Mouse (Mus musculus): ENCODE data around the gene Nutf2-ps1. TPM values are rescaled to one million over a fixed set of nuclear protein-coding genes. Genes with fewer than 3 reads are reported as not detected.

The Nutf2-ps1 gene
- polyA plus RNA-seq, 1 experiment from 2014 or later: 449 TPM

DNA sequence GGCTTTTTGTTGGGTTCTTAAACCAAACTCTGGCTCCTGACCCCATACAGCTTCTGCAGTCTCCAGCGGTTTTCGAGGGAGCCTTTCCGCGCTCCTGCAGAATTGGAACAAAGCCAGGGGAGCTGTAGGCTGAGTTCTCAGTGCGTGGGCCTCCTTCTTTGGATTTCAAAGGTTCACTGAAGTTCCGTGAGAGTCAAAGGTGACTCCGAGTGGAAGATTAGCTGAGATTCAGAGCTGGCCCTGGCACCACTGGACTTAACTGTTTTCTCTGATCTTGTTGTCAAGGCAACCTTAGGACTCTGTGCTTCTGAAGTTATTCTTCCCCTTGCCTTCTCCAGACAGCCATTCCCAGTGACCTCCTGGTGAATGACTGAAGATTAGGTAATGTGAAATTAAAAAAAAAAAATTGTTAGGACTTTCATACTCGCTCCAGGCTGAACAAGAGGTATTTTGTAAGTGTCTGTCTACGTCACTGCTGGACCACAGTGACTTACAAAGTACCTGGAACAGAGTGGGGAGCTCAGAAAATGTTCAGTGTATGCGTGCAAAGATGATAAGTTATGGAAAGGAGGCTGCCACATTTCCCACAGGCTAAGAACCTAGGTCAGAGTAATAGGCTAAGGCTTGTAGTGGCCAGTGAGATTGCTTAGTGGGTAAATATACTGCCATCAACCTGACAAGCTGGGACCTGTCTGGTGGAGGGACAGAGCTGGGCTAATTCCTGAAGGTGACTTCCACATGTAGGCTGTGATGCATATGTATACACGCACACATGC, 11.7 kb downstream of the Nutf2-ps1 start:
- no peak overlapping the region for H3K9ac ChIP-seq
- no peaks in the 10 kb centered on the region for H3K36me3 ChIP-seq (replicated peaks)
- H3K9me3 ChIP-seq: no peaks in the 10 kb centered on the region
- 51% methylated on average over 11 of the region's 11 CpGs for WGBS
- no peaks in the 10 kb centered on the region for H3K27me3 ChIP-seq
- H3K4me1 ChIP-seq: peaks cover 9% of the 10 kb centered on the region; the same call in 1 of the 2 replicates
- H3K27ac ChIP-seq: no peak overlapping the region
- no peak overlapping the region for H3K4me3 ChIP-seq (replicated peaks)
- no peak overlapping the region for H3K4me2 ChIP-seq
- ATAC-seq (ENCODE audit: low FRiP score): no peak

DNA sequence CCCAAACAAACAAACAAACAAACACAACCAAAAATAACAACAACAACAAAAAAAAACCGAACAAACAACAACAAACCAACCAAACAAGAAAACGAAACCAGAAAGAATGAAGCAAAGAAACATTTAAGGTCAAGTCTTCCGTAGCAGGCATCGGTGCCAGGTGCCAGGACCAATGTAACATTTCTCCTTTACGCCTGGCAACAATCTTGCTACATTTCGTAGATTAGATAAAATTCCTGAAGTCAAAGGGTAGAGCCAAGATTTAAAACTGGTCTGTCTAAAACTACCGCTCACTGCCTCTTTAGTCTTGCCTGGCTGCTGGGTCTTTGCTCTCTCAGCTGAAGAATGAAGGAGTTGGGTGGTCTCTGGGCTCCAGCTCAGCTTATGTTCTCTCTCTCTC, 12.8 kb downstream of the Nutf2-ps1 start:
- H3K27ac ChIP-seq: no peak overlapping the region
- 87% methylated on average over 7 of the region's 7 CpGs for WGBS
- no peaks in the 10 kb centered on the region for H3K9me3 ChIP-seq
- H3K4me3 ChIP-seq (replicated peaks): no peak overlapping the region
- no peak for ATAC-seq (ENCODE audit: low FRiP score)
- H3K27me3 ChIP-seq: no peaks in the 10 kb centered on the region
- peaks cover 9% of the 10 kb centered on the region; the same call in 1 of the 2 replicates for H3K4me1 ChIP-seq
- H3K9ac ChIP-seq: no peak overlapping the region
- H3K36me3 ChIP-seq (replicated peaks): no peaks in the 10 kb centered on the region
- H3K4me2 ChIP-seq: no peak overlapping the region

DNA sequence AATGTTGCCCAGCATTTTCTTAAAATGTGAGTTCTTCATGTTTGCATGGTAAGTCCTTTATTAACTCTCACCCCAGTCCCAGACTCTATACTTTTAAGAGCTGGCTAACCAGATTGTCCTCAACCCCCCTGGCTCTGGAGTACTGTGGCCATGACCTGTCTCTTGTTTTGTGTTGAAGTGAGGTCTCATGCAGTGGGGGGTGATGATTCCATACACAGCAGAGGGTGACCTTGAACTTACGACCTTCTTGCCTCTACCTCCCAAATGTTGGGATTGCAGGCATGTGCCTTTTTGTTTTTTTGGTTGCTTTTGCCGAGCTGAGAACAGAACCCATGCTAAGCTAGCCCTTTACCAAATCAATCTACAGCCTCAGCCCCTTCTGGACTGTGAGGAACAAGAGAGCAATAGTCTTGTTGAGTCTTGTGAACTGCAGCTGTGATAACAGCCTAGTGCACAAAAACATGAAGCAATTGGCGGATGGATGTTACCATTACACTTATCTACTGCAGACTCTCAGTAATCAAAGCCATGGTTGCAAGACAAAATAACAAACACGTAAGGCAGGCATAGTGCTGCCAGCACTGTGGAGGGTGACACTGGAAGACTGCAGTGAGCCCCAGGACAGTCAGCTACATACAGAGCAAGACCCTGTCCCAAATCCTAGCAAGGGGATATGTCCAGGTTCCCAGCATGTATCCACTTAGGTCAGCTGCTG, 13.4 kb downstream of the Nutf2-ps1 start:
- ATAC-seq (ENCODE audit: low FRiP score): no peak
- no peak overlapping the region for H3K4me2 ChIP-seq
- H3K36me3 ChIP-seq (replicated peaks): no peaks in the 10 kb centered on the region
- no peak overlapping the region for H3K4me3 ChIP-seq (replicated peaks)
- WGBS: 84% methylated on average over 4 of the region's 4 CpGs
- H3K27ac ChIP-seq: no peak overlapping the region
- no peak overlapping the region for H3K9ac ChIP-seq
- no peaks in the 10 kb centered on the region for H3K27me3 ChIP-seq
- H3K4me1 ChIP-seq: peaks cover 9% of the 10 kb centered on the region; the same call in 1 of the 2 replicates
- H3K9me3 ChIP-seq: no peaks in the 10 kb centered on the region

DNA sequence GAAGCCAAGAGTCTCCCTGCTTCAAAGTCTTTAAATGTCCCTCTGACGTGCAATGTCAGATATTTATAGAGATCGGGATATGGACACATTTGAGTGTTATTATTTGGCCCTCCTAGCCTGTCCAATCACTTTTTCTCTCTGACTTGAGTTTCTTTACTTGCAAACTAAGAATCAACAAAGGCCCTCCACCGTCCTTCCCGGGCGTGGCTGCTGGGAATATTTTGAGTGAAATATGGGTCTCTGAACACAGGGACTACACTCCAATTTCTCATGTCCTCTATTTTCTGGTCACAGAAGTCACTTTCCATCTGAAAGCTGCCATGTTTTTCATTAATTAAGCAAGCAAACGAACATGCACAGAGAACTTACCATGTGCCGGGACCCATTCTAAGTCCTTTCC, 14.3 kb downstream of the Nutf2-ps1 start:
- Histone ChIP-seq H3K9ac (no peak overlapping the region), H3K36me3 (replicated peaks) (no peaks in the 10 kb centered on the region), H3K9me3 (no peaks in the 10 kb centered on the region), H3K4me1 (peaks cover 9% of the 10 kb centered on the region; the same call in 1 of the 2 replicates), H3K27ac (no peak overlapping the region), H3K4me3 (replicated peaks) (no peak overlapping the region), H3K4me2 (no peak overlapping the region), H3K27me3 (no peaks in the 10 kb centered on the region)
- ATAC-seq (ENCODE audit: low FRiP score): no peak
- WGBS: 89% methylated on average over 7 of the region's 7 CpGs

DNA sequence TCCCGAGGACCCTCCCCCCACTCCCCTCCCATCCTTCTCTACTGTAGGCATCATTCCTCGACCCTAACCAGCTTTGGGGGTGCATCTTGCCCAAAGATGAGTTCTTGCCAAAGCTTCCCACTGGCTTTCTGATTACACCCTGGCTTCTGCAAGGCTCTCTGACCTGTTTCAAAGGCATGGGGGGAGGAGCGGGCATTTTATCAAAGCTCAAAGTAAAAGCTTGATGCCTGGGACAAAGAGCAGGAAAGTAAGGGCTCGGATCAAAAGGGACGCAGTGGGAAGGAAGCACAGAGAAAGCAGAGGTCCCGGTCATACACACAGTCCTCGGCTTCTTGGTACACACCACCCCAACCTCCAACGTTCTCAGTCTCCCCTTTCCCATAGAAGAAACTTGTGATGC, 14.7 kb downstream of the Nutf2-ps1 start:
- WGBS: 44% methylated on average over 8 of the region's 8 CpGs
- Histone ChIP-seq H3K9ac (no peak overlapping the region), H3K4me3 (replicated peaks) (no peak overlapping the region), H3K9me3 (no peaks in the 10 kb centered on the region), H3K27me3 (no peaks in the 10 kb centered on the region), H3K4me1 (peaks cover 9% of the 10 kb centered on the region; the same call in 1 of the 2 replicates), H3K4me2 (no peak overlapping the region), H3K27ac (no peak overlapping the region), H3K36me3 (replicated peaks) (no peaks in the 10 kb centered on the region)
- ATAC-seq (ENCODE audit: low FRiP score): no peak

DNA sequence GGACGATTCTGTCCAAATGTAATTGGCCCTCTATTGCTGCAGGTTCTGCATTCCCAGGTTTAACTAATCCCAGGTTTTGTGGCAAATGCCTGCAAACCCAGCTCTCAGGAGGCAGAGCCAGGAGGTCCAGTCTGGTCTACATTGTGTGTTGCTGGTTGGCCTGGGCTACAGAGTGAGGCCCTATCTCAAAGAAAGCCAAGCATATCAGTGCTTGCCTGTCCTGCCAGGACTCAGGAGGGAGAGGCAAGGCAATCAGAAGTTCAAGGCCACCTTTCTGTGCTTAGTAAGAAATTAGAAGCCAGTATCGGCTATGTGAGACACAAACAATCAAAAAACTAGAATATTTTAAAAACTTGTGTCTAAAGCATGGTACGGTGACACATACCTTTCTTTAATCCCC, 15.7 kb downstream of the Nutf2-ps1 start:
- H3K4me3 ChIP-seq (replicated peaks): no peak overlapping the region
- H3K9me3 ChIP-seq: no peaks in the 10 kb centered on the region
- H3K36me3 ChIP-seq (replicated peaks): no peaks in the 10 kb centered on the region
- no peak for ATAC-seq (ENCODE audit: low FRiP score)
- H3K27ac ChIP-seq: no peak overlapping the region
- no peak overlapping the region for H3K4me2 ChIP-seq
- H3K9ac ChIP-seq: no peak overlapping the region
- 88% methylated on average over 3 of the region's 3 CpGs for WGBS
- H3K4me1 ChIP-seq: peaks cover 9% of the 10 kb centered on the region
- no peaks in the 10 kb centered on the region for H3K27me3 ChIP-seq

DNA sequence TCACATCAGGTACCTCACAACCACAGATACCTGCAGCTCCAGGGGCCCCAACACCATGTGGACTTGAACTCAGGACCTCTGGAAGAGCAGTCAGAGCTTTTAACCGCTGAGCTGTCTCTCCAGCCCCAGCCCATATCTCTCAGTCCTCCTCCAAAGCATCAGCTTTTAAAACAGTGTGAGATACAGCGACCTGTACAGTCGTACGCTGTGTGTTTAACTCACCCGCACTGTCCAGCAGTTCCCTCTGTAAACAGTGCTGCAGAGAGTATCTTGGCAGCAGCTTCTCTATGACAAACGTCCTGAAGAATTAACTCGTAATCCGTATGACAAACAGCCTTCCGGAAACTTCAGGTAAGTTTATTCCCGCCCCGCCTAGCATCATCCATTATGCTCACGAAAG, 16.3 kb downstream of the Nutf2-ps1 start:
- H3K4me3 ChIP-seq (replicated peaks): no peak overlapping the region
- 82% methylated on average over 12 of the region's 12 CpGs for WGBS
- no peak for ATAC-seq (ENCODE audit: low FRiP score)

DNA sequence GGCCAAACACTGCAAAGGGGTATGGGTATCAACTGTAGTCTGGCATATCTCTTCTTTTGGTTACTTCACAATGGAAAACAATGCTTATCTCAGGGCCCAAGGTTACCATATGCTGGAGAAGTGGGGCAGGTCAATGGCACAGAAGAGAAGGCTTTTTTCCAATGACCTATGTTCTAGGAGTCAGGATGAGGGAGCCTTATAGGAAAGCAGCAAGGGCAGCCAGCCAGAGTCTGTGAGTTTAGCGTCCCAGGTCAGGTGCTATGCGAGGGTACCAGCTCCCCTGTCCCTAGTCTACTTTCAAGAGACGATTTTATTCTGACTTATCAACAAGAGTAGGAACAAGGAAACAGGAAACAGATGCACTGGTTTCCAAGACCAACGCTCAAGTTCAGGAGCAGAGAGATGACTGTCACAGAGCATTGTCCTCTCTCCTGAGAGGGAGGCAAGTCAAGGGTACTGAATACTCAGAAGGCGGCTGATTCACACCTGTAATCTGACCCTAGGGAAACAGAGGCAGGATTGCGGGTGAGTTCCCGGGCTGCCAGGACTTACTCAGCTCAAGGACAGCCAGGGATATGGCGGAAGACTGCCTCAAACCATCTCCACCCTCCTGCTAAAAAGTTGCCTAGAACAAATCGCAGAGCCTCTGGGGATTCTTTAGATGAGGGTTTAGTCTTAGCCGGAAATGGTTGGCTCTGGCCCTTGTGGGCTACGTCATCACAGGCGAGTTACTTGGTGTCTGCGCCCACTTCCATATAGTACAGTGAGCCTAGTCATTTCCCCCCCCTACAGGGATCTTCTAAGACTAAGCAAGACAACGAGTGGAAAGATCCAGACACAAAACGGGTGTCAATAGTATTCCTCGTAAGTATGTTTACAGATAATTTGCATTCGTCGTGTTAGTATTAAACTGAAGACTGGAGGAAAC, 17.1 kb downstream of the Nutf2-ps1 start:
- Histone ChIP-seq H3K36me3 (replicated peaks) (no peaks in the 10 kb centered on the region), H3K27ac (no peak overlapping the region), H3K9ac (no peak overlapping the region), H3K4me1 (peaks cover 9% of the 10 kb centered on the region), H3K4me2 (no peak overlapping the region), H3K27me3 (no peaks in the 10 kb centered on the region), H3K9me3 (peaks cover 4% of the 10 kb centered on the region; the same call in 1 of the 2 replicates), H3K4me3 (replicated peaks) (no peak overlapping the region)
- 84% methylated on average over 18 of the region's 18 CpGs for WGBS
- no peak for ATAC-seq (ENCODE audit: low FRiP score)

More for the DNA sequence above, 16.3 kb downstream of the Nutf2-ps1 start:
- Histone ChIP-seq H3K36me3 (replicated peaks) (no peaks in the 10 kb centered on the region), H3K9me3 (no peaks in the 10 kb centered on the region), H3K4me2 (no peak overlapping the region), H3K27me3 (no peaks in the 10 kb centered on the region), H3K27ac (no peak overlapping the region), H3K4me1 (peaks cover 14% of the 10 kb centered on the region), H3K9ac (no peak overlapping the region)

DNA sequence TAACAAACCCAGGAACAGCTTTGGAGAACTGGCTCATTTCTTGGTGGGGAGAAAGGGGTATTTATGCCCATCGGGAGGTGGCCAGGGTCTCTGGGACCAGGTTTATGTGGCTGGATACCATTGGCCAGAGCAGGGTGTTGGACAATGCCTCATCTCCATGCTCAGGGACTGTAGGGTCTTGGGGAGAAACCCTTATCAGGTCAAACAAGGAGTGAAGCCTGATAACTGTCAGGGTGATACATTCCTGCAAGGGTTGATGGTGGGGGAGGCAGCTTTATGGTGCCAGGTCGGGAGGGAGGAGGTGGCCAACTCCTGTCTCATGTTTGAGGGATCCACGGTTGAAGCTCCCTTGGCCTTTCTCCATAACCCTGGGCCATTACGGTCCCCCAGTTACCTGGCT, 17.8 kb downstream of the Nutf2-ps1 start:
- peaks cover 9% of the 10 kb centered on the region for H3K4me1 ChIP-seq
- H3K4me2 ChIP-seq: no peak overlapping the region
- no peak overlapping the region for H3K9ac ChIP-seq
- no peak for ATAC-seq (ENCODE audit: low FRiP score)
- no peak overlapping the region for H3K27ac ChIP-seq
- no peak overlapping the region for H3K4me3 ChIP-seq (replicated peaks)
- H3K27me3 ChIP-seq: no peaks in the 10 kb centered on the region
- WGBS: 89% methylated on average over 4 of the region's 4 CpGs
- no peaks in the 10 kb centered on the region for H3K36me3 ChIP-seq (replicated peaks)
- H3K9me3 ChIP-seq: peaks cover 5% of the 10 kb centered on the region; the same call in 1 of the 2 replicates

DNA sequence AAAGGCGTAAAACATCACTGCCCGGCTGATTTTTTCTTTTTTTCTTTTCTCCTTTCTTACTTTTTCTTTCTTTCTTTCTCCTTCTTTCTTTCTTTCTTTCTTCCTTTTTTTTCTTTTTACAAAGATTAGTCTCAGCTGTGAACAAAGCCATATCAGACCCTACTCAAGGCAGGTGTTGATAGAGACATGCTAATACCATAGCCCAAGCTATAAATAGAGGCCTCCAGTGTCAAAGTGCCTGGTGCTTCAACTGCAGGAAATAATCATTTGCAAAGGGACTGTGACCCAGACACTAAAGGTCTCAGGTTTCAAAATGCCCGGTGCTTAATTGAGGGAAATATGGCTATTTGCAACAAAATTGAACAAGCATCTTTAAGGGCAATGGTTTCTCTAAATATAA, 20.3 kb downstream of the Nutf2-ps1 start:
- peaks cover 7% of the 10 kb centered on the region for H3K4me1 ChIP-seq
- H3K4me2 ChIP-seq: no peak overlapping the region
- H3K9ac ChIP-seq: no peak overlapping the region
- no peak for ATAC-seq (ENCODE audit: low FRiP score)
- no peaks in the 10 kb centered on the region for H3K36me3 ChIP-seq (replicated peaks)
- no peak overlapping the region for H3K27ac ChIP-seq
- 76% methylated on average over 3 of the region's 3 CpGs for WGBS
- no peaks in the 10 kb centered on the region for H3K27me3 ChIP-seq
- peaks cover 5% of the 10 kb centered on the region; the same call in 1 of the 2 replicates for H3K9me3 ChIP-seq
- H3K4me3 ChIP-seq (replicated peaks): no peak overlapping the region

DNA sequence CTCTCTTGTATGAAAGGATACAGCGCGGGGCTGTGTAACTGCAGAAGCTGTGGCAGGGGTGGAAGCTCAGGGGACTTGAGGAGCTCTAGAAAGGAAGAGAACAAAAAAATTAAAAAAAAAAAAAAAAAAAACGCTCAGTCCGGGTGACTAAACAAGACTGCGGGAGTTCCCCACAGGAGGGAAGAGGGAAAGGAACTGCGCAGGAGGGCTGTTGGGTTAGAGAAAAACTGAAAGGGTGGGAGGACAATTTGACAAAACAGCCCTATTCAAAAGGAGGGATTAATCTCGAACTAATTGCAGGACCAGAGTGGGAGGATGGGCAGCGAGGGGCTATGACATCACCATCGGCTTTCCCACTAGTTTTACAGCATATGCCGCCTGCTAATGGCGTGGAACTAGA, 21.0 kb downstream of the Nutf2-ps1 start:
- Histone ChIP-seq H3K27me3 (no peaks in the 10 kb centered on the region), H3K4me2 (0 out of 2 replicates have a peak overlapping the region, but pooled peaks have one; percentile 19), H3K36me3 (replicated peaks) (no peaks in the 10 kb centered on the region), H3K9ac (no peak overlapping the region), H3K4me3 (replicated peaks) (no peak overlapping the region), H3K27ac (0 out of 2 replicates have a peak overlapping the region, but pooled peaks have one; percentile 9), H3K4me1 (peaks cover 7% of the 10 kb centered on the region), H3K9me3 (peaks cover 8% of the 10 kb centered on the region; the same call in 1 of the 2 replicates)
- WGBS: 2% methylated on average over 11 of the region's 11 CpGs
- peak; percentile 81 for ATAC-seq (ENCODE audit: low FRiP score)
